In genomic region chr4:32153356-32153755, GRCm38 (mm10) we compare ENCODE assay signal across 7 mouse cellular contexts.
DNase-seq lines count a peak whose midpoint lies in the region; ATAC-seq lines count a peak whose summit lies in the region.

No protein-coding gene starts in this region.

- H3K4me2 ChIP-seq in midbrain, embryonic 13.5 days (replicated peaks), result no peak overlapping the region

- H3K27ac ChIP-seq in midbrain, embryonic 13.5 days, result no peak overlapping the region

- H3K4me3 ChIP-seq in midbrain, embryonic 13.5 days (replicated peaks), result no peak overlapping the region

- H3K27me3 ChIP-seq in midbrain, embryonic 13.5 days, result no peaks in the 10 kb centered on the region

- peak; percentile 25 for DNase-seq in urinary bladder, postnatal 25 days (ENCODE audit: low spot score)
- no peak for DNase-seq in urinary bladder, adult 2 months (ENCODE audit: low spot score)
- peak; percentile 61 to 69 for DNase-seq in cerebellum, postnatal 10 days
- peak; percentile 29 to 48 for DNase-seq in heart, postnatal 10 days
- DNase-seq in layer of hippocampus, adult 9-10 months (ENCODE audit: low spot score), result peak; percentile 16
- peak; percentile 70 for DNase-seq in thymus, postnatal 0 days (ENCODE audit: low spot score)

- intact Hi-C loops in heart, postnatal 10 days (cut with DNase I), result loop anchor here (2.0 to 5.0 kb wide), 3 partner anchors 85 to 419 kb away; partner anchors contain the start of gene Bach2

- ATAC-seq in midbrain, embryonic 13.5 days, result peak; percentile 68

- H3K4me1 ChIP-seq in midbrain, embryonic 13.5 days (replicated peaks), result no peaks in the 10 kb centered on the region

- no peaks in the 10 kb centered on the region for H3K36me3 ChIP-seq in midbrain, embryonic 13.5 days

- WGBS in midbrain, embryonic 13.5 days, result 75% methylated on average over 4 of the region's 4 CpGs

- no peaks in the 10 kb centered on the region for H3K9me3 ChIP-seq in midbrain, embryonic 13.5 days

- no peak overlapping the region for H3K9ac ChIP-seq in midbrain, embryonic 13.5 days (replicated peaks)
